10 mouse cellular contexts compared by ENCODE assay signal in the genomic region with DNA sequence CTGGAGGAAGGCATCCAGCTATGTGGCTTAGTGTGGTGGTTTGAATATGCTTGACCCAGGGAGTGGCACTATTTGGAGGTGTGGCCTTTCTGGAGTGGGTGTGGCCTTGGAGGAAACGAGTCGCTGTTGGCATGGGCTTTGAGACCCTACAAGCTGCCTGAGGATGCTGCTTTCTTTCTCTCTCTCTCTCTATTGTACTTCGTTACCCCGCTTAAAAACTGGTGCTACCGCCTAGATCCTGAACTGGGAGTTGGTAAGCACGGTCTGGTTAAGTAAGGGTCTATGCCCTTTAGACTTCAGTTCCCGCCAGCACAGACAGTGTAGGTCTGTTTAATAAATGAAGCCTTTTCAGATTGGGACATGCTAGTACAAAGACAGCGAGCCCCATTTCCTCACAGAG. TPM values are rescaled to one million over a fixed set of nuclear protein-coding genes. Genes with fewer than 3 reads are reported as not detected.
DNase-seq lines count a peak whose midpoint lies in the region; ATAC-seq lines count a peak whose summit lies in the region.
"Had no signal": no experiment of that assay in that cellular context is flagged by ENCODE, and none has a peak within 500 bp of the region (broad histone marks: within the 10 kb centered on the region; RNA-seq: fewer than 3 reads in every experiment).

No protein-coding gene starts in this region.

- DNase-seq in heart, adult 8-10 months (ENCODE audit: low spot score), result no peak
- peak; percentile 4 for DNase-seq in brain, adult 2 months (ENCODE audit: low read depth, low spot score)
- DNase-seq in midbrain, embryonic 11.5 days (ENCODE audit: low spot score, missing footprints), result no peak
- no peak for DNase-seq in urinary bladder, adult 2 months (ENCODE audit: low spot score)
- DNase-seq in adrenal gland, postnatal 36 days, result no peak
- no peak for DNase-seq in kidney, adult 8-10 months

- WGBS in heart, embryonic 11.5 days (ENCODE audit: insufficient replicate concordance), result 68% methylated on average over 8 of the region's 8 CpGs
- 66% methylated on average over 8 of the region's 8 CpGs for WGBS in heart, embryonic 16.5 days
- WGBS in midbrain, embryonic 11.5 days, result 67% methylated on average over 8 of the region's 8 CpGs

- H3K4me3 ChIP-seq in heart, embryonic 11.5 days (ENCODE audit: low read depth, low read length), result peak overlapping the region; percentile 72; the same call in 1 of the 2 replicates
- peak overlapping the region; percentile 72; the same call in 1 of the 2 replicates for H3K4me3 ChIP-seq in heart, embryonic 16.5 days (ENCODE audit: low read length)
- H3K4me3 ChIP-seq in midbrain, embryonic 11.5 days (ENCODE audit: low read depth, low read length), result peak overlapping the region; percentile 68; the same call in 1 of the 2 replicates

- H3K9ac ChIP-seq in heart, embryonic 11.5 days (ENCODE audit: low read depth, low read length), result no peak overlapping the region
- H3K9ac ChIP-seq in heart, embryonic 16.5 days (ENCODE audit: low read length), result no peak overlapping the region
- H3K9ac ChIP-seq in midbrain, embryonic 11.5 days (ENCODE audit: low read length), result no peak overlapping the region

- no peaks in the 10 kb centered on the region for H3K27me3 ChIP-seq in heart, embryonic 11.5 days (ENCODE audit: control insufficient read depth, insufficient read depth, low read length)
- H3K27me3 ChIP-seq in heart, embryonic 16.5 days (ENCODE audit: control insufficient read depth, insufficient read depth, low read length), result no peaks in the 10 kb centered on the region
- H3K27me3 ChIP-seq in midbrain, embryonic 11.5 days (ENCODE audit: control insufficient read depth, insufficient read depth, low read length), result no peaks in the 10 kb centered on the region

- no peaks in the 10 kb centered on the region for H3K9me3 ChIP-seq in heart, embryonic 11.5 days (replicated peaks; ENCODE audit: control insufficient read depth, low read length)
- H3K9me3 ChIP-seq in heart, embryonic 16.5 days (replicated peaks; ENCODE audit: control insufficient read depth, low read length), result no peaks in the 10 kb centered on the region
- H3K9me3 ChIP-seq in midbrain, embryonic 11.5 days (ENCODE audit: control insufficient read depth, low read length), result no peaks in the 10 kb centered on the region

- H3K27ac ChIP-seq in heart, embryonic 11.5 days (ENCODE audit: low read depth, low read length), result no peak overlapping the region
- H3K27ac ChIP-seq in heart, embryonic 16.5 days (ENCODE audit: low read length), result no peak overlapping the region
- no peak overlapping the region for H3K27ac ChIP-seq in midbrain, embryonic 11.5 days (ENCODE audit: low read depth, low read length)

- no peaks in the 10 kb centered on the region for H3K4me1 ChIP-seq in heart, embryonic 11.5 days (ENCODE audit: control insufficient read depth, insufficient read depth, low read length)
- H3K4me1 ChIP-seq in heart, embryonic 16.5 days (ENCODE audit: control insufficient read depth, insufficient read depth, low read length), result peaks cover 3% of the 10 kb centered on the region; the same call in 1 of the 2 replicates
- peaks cover 4% of the 10 kb centered on the region; the same call in 1 of the 2 replicates for H3K4me1 ChIP-seq in midbrain, embryonic 11.5 days (ENCODE audit: control insufficient read depth, insufficient read depth, low read length)

- H3K4me2 ChIP-seq in heart, embryonic 11.5 days, result peak overlapping the region; percentile 88
- H3K4me2 ChIP-seq in heart, embryonic 16.5 days (ENCODE audit: low read depth, low read length), result peak overlapping the region; percentile 76
- H3K4me2 ChIP-seq in midbrain, embryonic 11.5 days, result peak overlapping the region; percentile 80

- 0 out of 2 replicates have a peak, but pooled peaks have one; percentile 10 for ATAC-seq in heart, embryonic 11.5 days (replicated peaks; ENCODE audit: insufficient number of reproducible peaks, low FRiP score, low TSS enrichment)
- no peak for ATAC-seq in heart, embryonic 16.5 days (replicated peaks; ENCODE audit: extremely low read depth, insufficient read depth, low FRiP score)
- ATAC-seq in midbrain, embryonic 11.5 days (ENCODE audit: low FRiP score), result peak; percentile 12

- H3K36me3 ChIP-seq in heart, embryonic 11.5 days (ENCODE audit: control insufficient read depth, insufficient read depth, low read length), result no peaks in the 10 kb centered on the region
- peaks cover 3% of the 10 kb centered on the region; the same call in 1 of the 2 replicates for H3K36me3 ChIP-seq in heart, embryonic 16.5 days (ENCODE audit: control insufficient read depth, insufficient read depth)
- no peaks in the 10 kb centered on the region for H3K36me3 ChIP-seq in midbrain, embryonic 11.5 days (ENCODE audit: control insufficient read depth, insufficient read depth, low read length)

RNA-seq across cellular contexts. Expression of a gene that starts 0.7 kb away (rescaled TPM):
- polyA plus RNA-seq in heart, embryonic 11.5 days (2014; fragmentation: Nextera tagmentation; extraction: Ambion mirVana), result 2.6 and 3.7 TPM in 2 replicates
- 1 to 10 TPM in 3 of 4 experiments, under 1 TPM in 1; 0.87 to 1.7 (median 1.3) TPM for total RNA-seq in heart, adult 8-10 months (2022)
- polyA plus RNA-seq in heart, embryonic 16.5 days (2015; fragmentation: Nextera tagmentation; extraction: Ambion mirVana), result 1.7 and 2.1 TPM in 2 replicates
- polyA plus RNA-seq in midbrain, embryonic 11.5 days (2014; fragmentation: Nextera tagmentation; extraction: Ambion mirVana), result 4.2 and 4.5 TPM in 2 replicates
- polyA plus RNA-seq in urinary bladder, adult 2 months (2012; rRNA removed), result 1.3 and 3.0 TPM in 2 replicates
- total RNA-seq in adrenal gland, postnatal 36 days (2021), result 1 to 10 TPM; 1.4 to 2.1 TPM
- total RNA-seq: MEL had no signal

RNA-seq across cellular contexts. Expression of a gene that starts 34.2 kb away (rescaled TPM):
- polyA plus RNA-seq in heart, embryonic 11.5 days (2014; fragmentation: Nextera tagmentation; extraction: Ambion mirVana), result 258 and 260 TPM in 2 replicates
- total RNA-seq in heart, adult 8-10 months (2022), result 100 to 1,000 TPM; 112 to 128 (median 120) TPM
- 214 and 239 TPM in 2 replicates for polyA plus RNA-seq in heart, embryonic 16.5 days (2015; fragmentation: Nextera tagmentation; extraction: Ambion mirVana)
- 332 and 341 TPM in 2 replicates for polyA plus RNA-seq in midbrain, embryonic 11.5 days (2014; fragmentation: Nextera tagmentation; extraction: Ambion mirVana)
- polyA plus RNA-seq in urinary bladder, adult 2 months (2012; rRNA removed), result 142 and 158 TPM in 2 replicates
- 100 to 1,000 TPM; 186 to 193 TPM for total RNA-seq in adrenal gland, postnatal 36 days (2021)

RNA-seq across cellular contexts. Expression of a gene that starts 34.4 kb away (rescaled TPM):
- 0.41 and 0.79 TPM in 2 replicates for polyA plus RNA-seq in heart, embryonic 11.5 days (2014; fragmentation: Nextera tagmentation; extraction: Ambion mirVana)
- total RNA-seq in heart, adult 8-10 months (2022), result not detected
- polyA plus RNA-seq in heart, embryonic 16.5 days (2015; fragmentation: Nextera tagmentation; extraction: Ambion mirVana), result 0.83 and 0.87 TPM in 2 replicates
- polyA plus RNA-seq in midbrain, embryonic 11.5 days (2014; fragmentation: Nextera tagmentation; extraction: Ambion mirVana), result 0.79 and 0.81 TPM in 2 replicates
- 0.16 and 0.28 TPM in 2 replicates for polyA plus RNA-seq in urinary bladder, adult 2 months (2012; rRNA removed)
- total RNA-seq in adrenal gland, postnatal 36 days (2021), result not detected
- total RNA-seq: heart, postnatal 10 days; MEL had no signal

RNA-seq across cellular contexts. Expression of a gene that starts 52.8 kb away (rescaled TPM):
- polyA plus RNA-seq in heart, embryonic 11.5 days (2014; fragmentation: Nextera tagmentation; extraction: Ambion mirVana), result 33.4 and 38.2 TPM in 2 replicates
- 10 to 100 TPM; 21.1 to 24.7 (median 21.8) TPM for total RNA-seq in heart, adult 8-10 months (2022)
- 19.2 and 20.4 TPM in 2 replicates for polyA plus RNA-seq in heart, embryonic 16.5 days (2015; fragmentation: Nextera tagmentation; extraction: Ambion mirVana)
- polyA plus RNA-seq in midbrain, embryonic 11.5 days (2014; fragmentation: Nextera tagmentation; extraction: Ambion mirVana), result 64.5 and 72.6 TPM in 2 replicates
- 20.0 and 21.8 TPM in 2 replicates for polyA plus RNA-seq in urinary bladder, adult 2 months (2012; rRNA removed)
- total RNA-seq in adrenal gland, postnatal 36 days (2021), result 10 to 100 TPM; 46.3 to 58.4 TPM
